Mouse (Mus musculus): ENCODE data around the gene Tecpr2.
"Not testable (repeated sequence)": the region's sequence is repeated elsewhere in the genome, so short reads cannot be mapped to it uniquely, and the experiment has no call there.

Tecpr2 gene

GRCm38 (mm10) chr12:110889036-110890020, at the start of gene Tecpr2, which contains the start of gene Cinp:
TSS of gene Tecpr2 (plus strand) at chr12:110889264.
TSS of gene Cinp (minus strand) at chr12:110889145.
- DNase-seq = peak; percentile 99

GRCm38 (mm10) chr12:110840348-110841198, 48.5 kb upstream of the Tecpr2 start, which contains the start of gene Mok:
TSS of gene Mok (minus strand) at chr12:110840939.
- peak; percentile 96 for DNase-seq

- no peak for DNase-seq
These were observed 47.2 kb upstream of the Tecpr2 start for GRCm38 (mm10) chr12:110841731-110842493.

GRCm38 (mm10) chr12:110843194-110844048, 45.6 kb upstream of the Tecpr2 start:
- peak; percentile 86 for DNase-seq

GRCm38 (mm10) chr12:110844227-110845130, 44.6 kb upstream of the Tecpr2 start:
- DNase-seq = no peak

- peak; percentile 95 for DNase-seq
These were observed 43.8 kb upstream of the Tecpr2 start for GRCm38 (mm10) chr12:110845131-110845880.

GRCm38 (mm10) chr12:110846191-110846765, 42.8 kb upstream of the Tecpr2 start:
- DNase-seq = peak; percentile 47

GRCm38 (mm10) chr12:110850010-110850928, 38.8 kb upstream of the Tecpr2 start, which contains the start of gene Zfp839:
TSS of gene Zfp839 (plus strand) at chr12:110850253.
- peak; percentile 86 for DNase-seq

GRCm38 (mm10) chr12:110850929-110851256, 38.2 kb upstream of the Tecpr2 start:
- no peak for DNase-seq

GRCm38 (mm10) chr12:110851414-110851813, 37.6 kb upstream of the Tecpr2 start:
- no peak for DNase-seq

GRCm38 (mm10) chr12:110851923-110852322, 37.1 kb upstream of the Tecpr2 start:
- DNase-seq = no peak

- DNase-seq = no peak
These were observed 34.0 kb upstream of the Tecpr2 start for GRCm38 (mm10) chr12:110854786-110855737.

GRCm38 (mm10) chr12:110857196-110857595, 31.9 kb upstream of the Tecpr2 start:
- no peak for DNase-seq

GRCm38 (mm10) chr12:110858681-110859080, 30.4 kb upstream of the Tecpr2 start:
- DNase-seq = not testable (repeated sequence)

- no peak for DNase-seq
These were observed 28.8 kb upstream of the Tecpr2 start for GRCm38 (mm10) chr12:110860293-110860692.

GRCm38 (mm10) chr12:110861256-110861655, 27.8 kb upstream of the Tecpr2 start:
- DNase-seq = no peak

- no peak for DNase-seq
These were observed 25.1 kb upstream of the Tecpr2 start for GRCm38 (mm10) chr12:110864008-110864407.
